Mouse (Mus musculus) lung, adult 2 months (tissue): ENCODE results near the gene Tuft1. TPM values are rescaled to one million over a fixed set of nuclear protein-coding genes. Genes with fewer than 3 reads are reported as not detected.

Experiments used
- DNase-seq: peaks from one replicate; pipeline ENCODE4 v3.0.0; 2022
- H3K4me1 ChIP-seq: fragments of 200-500 bp; 2 replicates; pipeline ENCODE4 v1.6.1; 2011; ENCODE audit warnings: low read length; ENCODE audit not compliant: control insufficient read depth, insufficient read depth
- H3K4me3 ChIP-seq: fragments of 200-500 bp; replicated peaks from 2 replicates; pipeline ENCODE3; 2011; ENCODE audit warnings: low read depth, mild to moderate bottlenecking, control low read depth, low read length; ENCODE audit errors: extremely low read depth
- CTCF ChIP-seq: fragments of 200-500 bp; IDR thresholded peaks from 2 replicates; pipeline ENCODE4 v1.5.1; 2011; ENCODE audit warnings: mild to moderate bottlenecking, low read length, control low read depth; ENCODE audit not compliant: insufficient read depth
- POLR2A ChIP-seq: fragments of 200-500 bp; IDR thresholded peaks from 2 replicates; pipeline ENCODE4 v1.6.1; 2011; ENCODE audit warnings: low read depth, mild to moderate bottlenecking, control low read depth, low read length, borderline replicate concordance; ENCODE audit errors: extremely low read depth
- WGBS: fragments of 180-500 bp; shearing (Covaris S2); methylation state at CpG from one replicate; pipeline ENCODE4 v1.1.7; 2018; 5-methylcytosine and 5-hydroxymethylcytosine counted together
- polyA plus RNA-seq: library from polyadenylated mRNA; depleted of rRNA; stranded (reverse); fragments of >200 nt; gene quantifications from 2 replicates; pipeline ENCODE4 v1.2.3, GENCODE M21; 2012

Tuft1 gene
- polyA plus RNA-seq, 1 experiment, result 22.1 TPM

DNA sequence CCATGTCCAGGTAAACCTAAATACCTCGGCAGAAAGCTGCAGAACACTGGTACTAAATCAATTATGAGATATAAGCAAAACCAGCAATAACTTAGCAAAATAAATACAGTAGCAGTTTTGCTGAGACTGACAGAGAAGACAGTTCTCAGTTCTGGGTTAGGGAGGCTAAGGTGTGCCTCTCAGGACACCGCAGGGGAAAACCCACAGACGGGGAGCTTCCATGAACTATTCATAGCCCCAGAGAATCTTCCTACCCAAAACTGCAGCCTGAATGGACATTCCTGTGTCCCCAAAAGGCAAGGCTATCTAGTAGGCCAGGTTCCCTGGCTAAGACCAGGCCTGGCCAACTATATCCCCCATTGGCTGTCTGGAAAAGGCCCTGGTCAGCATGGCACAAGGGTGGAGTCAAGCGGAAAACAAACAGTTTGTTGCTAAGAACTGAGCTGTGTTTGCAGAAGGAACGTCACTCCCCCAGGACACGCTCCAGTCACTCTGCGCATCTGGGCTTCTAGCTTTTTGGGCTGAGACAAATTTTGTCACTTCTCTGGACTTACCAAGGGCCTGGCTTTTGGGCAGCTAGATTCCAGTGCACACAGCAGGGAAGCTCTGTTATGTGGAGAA, 45.3 kb downstream of the Tuft1 start:
- DNase-seq, result no peak
- WGBS, result 67% methylated on average over 7 of the region's 7 CpGs
- Histone ChIP-seq H3K4me1 (no peaks in the 10 kb centered on the region), H3K4me3 (no peak overlapping the region)
- TF ChIP-seq CTCF, result no peak
- no peak for TF ChIP-seq POLR2A

DNA sequence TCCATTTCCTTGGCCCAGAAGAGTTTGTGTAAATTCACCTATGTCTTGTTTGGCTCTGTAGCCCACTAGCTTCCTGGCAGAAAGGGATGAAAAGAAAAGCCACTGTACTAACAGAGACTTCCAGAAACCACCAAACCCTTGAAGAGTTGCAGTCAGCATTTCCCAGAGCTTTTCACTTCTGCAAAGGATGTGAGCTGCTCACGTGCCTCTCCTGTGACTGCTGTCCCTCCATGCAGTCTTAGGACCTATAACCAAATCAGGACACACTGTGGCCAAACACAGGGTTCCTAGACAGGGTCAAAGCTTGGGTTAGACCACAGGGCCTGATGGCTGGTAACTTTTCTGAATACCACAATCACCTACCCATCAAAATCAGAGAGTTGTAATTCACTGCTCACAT, 46.4 kb downstream of the Tuft1 start:
- DNase-seq, result no peak
- Histone ChIP-seq H3K4me1 (no peaks in the 10 kb centered on the region), H3K4me3 (no peak overlapping the region)
- 63% methylated on average over 1 of the region's 1 CpGs for WGBS
- no peak for TF ChIP-seq CTCF
- TF ChIP-seq POLR2A, result no peak

DNA sequence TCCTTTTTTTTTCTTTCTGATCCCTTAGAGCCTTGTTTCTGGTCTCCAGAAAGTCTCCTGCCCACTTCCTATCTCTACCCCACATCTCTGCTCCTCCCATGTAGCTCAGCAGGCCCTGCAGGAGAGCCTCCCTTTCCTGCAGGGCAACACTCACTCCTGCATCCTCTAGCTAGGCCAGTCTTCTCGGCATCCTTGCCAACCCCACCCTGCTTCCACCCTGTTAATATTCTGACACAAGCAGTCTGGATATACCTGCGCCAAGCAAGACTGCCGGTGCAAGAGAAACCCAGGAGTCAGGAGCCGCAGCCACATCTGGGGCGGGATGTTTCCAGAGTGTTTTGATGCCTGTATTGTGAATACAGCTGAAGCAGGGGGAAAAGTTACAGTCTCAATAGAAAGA, 46.8 kb downstream of the Tuft1 start:
- 74% methylated on average over 5 of the region's 5 CpGs for WGBS
- no peak for DNase-seq
- H3K4me1 ChIP-seq, result no peaks in the 10 kb centered on the region
- TF ChIP-seq CTCF (no peak), POLR2A (no peak)
- H3K4me3 ChIP-seq, result no peak overlapping the region

DNA sequence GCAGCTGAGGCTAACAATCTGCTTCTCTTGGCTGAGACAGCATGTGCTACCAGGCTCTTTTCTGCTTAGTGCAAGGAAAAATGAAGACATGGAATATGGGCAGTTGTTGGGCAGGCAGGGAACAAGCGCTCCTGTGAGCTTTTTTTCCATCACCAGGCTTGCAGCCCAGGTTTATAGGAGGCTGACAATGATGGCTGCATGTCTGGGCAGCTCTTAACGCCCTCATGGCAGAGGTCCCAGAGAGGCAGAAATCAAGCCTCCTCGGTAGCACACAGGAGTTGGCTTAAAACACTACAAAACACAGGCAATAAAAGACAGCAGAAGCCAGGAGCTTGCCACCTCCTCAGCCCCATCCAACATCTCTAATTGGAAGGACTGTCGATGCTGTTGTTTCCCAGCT, 47.3 kb downstream of the Tuft1 start:
- Histone ChIP-seq H3K4me3 (no peak overlapping the region), H3K4me1 (no peaks in the 10 kb centered on the region)
- 51% methylated on average over 4 of the region's 4 CpGs for WGBS
- DNase-seq, result no peak
- TF ChIP-seq CTCF (no peak), POLR2A (no peak)

DNA sequence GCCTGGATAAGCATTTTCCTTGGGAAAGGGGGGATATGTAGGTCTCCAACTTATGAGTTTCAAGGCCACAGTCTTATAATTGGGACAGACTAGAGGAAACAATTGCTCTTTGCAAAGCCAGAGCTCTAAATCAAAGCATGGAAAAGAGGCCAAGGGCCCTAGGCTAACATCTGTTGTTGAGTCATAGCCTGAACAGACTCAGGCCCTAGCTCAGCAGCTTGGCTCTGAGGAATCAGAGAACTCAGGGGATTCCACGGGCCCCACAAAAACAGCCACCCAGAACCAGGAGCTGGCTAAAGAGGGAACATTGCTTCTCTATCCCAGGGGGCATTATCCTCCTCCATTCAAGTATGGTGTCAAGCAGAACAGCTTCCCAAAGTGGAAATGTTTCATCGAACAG, 48.1 kb downstream of the Tuft1 start:
- no peaks in the 10 kb centered on the region for H3K4me1 ChIP-seq
- no peak for DNase-seq
- TF ChIP-seq CTCF (no peak), POLR2A (no peak)
- 75% methylated on average over 2 of the region's 2 CpGs for WGBS
- no peak overlapping the region for H3K4me3 ChIP-seq

DNA sequence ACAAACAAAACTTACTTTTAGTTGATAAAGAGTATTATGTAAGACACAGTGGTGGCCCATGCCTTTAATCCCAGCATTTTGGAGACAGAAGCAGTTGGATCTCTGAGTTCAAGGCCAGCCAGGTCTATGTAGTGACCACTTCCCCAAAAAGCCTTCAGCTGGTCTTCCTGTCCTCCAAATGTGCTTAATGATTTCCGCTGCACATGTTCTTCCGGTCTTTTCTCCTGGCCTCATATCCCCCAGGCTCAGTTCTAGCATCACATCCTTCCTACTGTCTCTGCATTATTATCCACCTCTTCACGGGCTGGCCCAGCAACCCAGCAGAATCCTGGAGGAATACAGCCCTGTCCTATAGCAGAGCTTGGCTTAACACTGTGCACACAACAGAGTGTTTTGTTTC, 49.1 kb downstream of the Tuft1 start:
- no peak for TF ChIP-seq CTCF
- TF ChIP-seq POLR2A, result no peak
- WGBS, result 72% methylated on average over 3 of the region's 3 CpGs
- H3K4me3 ChIP-seq, result no peak overlapping the region

DNA sequence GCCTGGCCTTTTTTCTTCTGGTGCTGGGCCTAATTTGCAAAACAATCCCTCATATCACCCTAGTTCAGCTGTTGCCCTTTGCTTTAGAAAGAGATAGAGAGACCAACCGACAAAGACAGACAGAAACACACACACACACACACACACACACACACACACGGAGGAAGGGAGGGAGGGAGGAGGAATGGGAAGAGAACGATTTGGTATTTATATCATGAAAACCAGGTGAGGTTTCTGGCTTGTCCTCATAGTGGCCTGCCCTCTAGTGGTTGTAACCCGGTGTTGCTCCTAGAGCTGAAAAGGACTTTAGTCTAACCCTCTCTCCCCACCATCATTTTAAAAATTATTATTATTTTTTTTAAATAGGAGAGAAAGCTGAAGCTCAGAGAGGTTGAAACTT, 56.7 kb downstream of the Tuft1 start:
- Histone ChIP-seq H3K4me3 (no peak overlapping the region), H3K4me1 (no peaks in the 10 kb centered on the region)
- DNase-seq, result peak; percentile 51
- WGBS, result 0% methylated on average over 4 of the region's 4 CpGs
- no peak for TF ChIP-seq POLR2A
- peak; percentile 72 for TF ChIP-seq CTCF

More for the DNA sequence above, 49.1 kb downstream of the Tuft1 start:
- H3K4me1 ChIP-seq, result no peaks in the 10 kb centered on the region
- DNase-seq, result no peak

DNA sequence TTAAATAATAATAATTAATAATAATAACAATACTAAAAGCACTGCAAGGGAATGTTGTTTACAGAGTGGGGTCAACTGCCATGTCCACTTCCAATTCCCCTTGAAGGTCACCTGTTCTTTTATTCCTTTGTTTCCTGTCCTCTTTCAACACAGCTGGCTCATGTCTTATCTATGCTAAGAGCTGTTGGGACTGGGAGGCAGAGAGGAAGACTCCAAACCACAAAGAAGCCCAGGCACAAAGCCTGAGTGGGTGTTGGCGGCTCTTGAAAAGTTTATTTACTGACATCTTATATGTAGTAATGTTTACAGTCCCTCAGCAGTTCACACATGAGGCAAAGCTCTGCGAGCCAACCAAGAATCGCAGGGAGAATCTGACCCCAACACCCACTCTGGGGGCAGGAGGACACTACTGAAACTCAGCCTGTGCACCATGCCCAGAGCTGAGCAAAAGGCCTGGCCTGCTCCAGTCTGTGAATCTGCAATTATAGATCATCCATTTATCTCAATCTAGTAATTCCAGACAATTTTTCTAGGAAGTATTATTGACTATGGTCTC, 61.4 kb downstream of the Tuft1 start:
- 29% methylated on average over 3 of the region's 3 CpGs for WGBS
- no peak for TF ChIP-seq POLR2A
- TF ChIP-seq CTCF, result no peak
- DNase-seq, result no peak
- Histone ChIP-seq H3K4me1 (no peaks in the 10 kb centered on the region), H3K4me3 (no peak overlapping the region)

DNA sequence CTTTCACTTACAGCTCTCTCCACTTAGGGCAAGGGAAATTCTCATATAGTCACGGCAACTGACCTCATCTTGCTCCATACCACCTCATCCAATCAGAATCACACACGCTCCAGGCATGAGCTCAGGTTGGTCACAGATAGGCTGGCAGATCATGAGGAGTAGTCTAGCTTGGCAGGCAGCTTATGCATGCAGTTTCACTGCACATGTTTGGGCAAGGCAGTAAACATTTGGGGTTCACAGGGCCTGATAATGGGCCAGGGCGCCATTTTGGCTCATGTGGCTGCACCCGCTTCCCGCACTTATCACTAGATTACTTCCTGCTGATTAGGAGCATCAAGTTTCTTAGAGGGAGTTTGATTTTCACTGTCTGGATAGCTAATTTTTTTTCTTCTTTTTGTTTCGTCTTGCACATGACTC, 62.8 kb downstream of the Tuft1 start:
- DNase-seq, result no peak
- 80% methylated on average over 6 of the region's 6 CpGs for WGBS
- TF ChIP-seq CTCF (no peak), POLR2A (no peak)
- Histone ChIP-seq H3K4me1 (no peaks in the 10 kb centered on the region), H3K4me3 (no peak overlapping the region)

DNA sequence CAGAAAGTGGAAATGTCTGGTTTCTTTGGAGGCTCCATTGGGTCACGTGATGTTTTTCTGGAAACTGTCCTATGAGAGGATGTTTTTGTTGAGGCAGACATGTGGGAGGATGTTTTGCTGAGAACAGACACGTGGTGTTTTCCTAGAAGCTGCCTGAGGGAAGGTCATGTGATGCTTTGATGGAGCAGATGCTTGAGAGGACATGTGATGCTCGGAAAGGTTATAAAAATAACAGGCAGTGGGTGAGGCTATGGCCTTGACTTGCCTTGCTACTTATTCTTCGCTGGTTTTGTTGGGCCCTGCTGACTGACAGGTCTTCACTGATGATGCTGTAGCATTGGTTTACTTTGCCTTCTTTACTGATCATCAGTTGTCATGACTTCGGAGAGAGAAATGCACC, 67.6 kb downstream of the Tuft1 start:
- 64% methylated on average over 5 of the region's 5 CpGs for WGBS
- Histone ChIP-seq H3K4me1 (no peaks in the 10 kb centered on the region), H3K4me3 (no peak overlapping the region)
- no peak for DNase-seq
- no peak for TF ChIP-seq CTCF
- no peak for TF ChIP-seq POLR2A
